Mouse (Mus musculus): ENCODE measurements around the gene AL732309.1. TPM values are rescaled to one million over a fixed set of nuclear protein-coding genes. Genes with fewer than 3 reads are reported as not detected.

The AL732309.1 gene
- polyA plus RNA-seq, 1 experiment, result 12.5 TPM

GRCm38 (mm10) chr2:25217666-25218065 lies 29.0 kb downstream of the AL732309.1 start:
- Histone ChIP-seq H3K27ac (ENCODE audit: insufficient read depth, low read length) (no peak overlapping the region), H3K27me3 (ENCODE audit: control insufficient read depth, insufficient read depth, low read length) (no peaks in the 10 kb centered on the region), H3K4me1 (ENCODE audit: control insufficient read depth, insufficient read depth, low read length) (no peaks in the 10 kb centered on the region), H3K4me3 (replicated peaks; ENCODE audit: insufficient read depth, low read depth, low read length) (no peak overlapping the region)
- 62% methylated on average over 2 of the region's 2 CpGs for WGBS
- TF ChIP-seq POLR2A (IDR thresholded peaks at IDR 0.05; ENCODE audit: borderline replicate concordance, insufficient read depth, low read length), result no peak
- no peak for TF ChIP-seq CTCF (IDR thresholded peaks at IDR 0.05; ENCODE audit: borderline replicate concordance, insufficient read depth, low read depth, low read length)
- DNase-seq, result no peak

- Histone ChIP-seq H3K4me3 (replicated peaks; ENCODE audit: insufficient read depth, low read depth, low read length) (no peak within 1 kb of the TSS), H3K4me1 (ENCODE audit: control insufficient read depth, insufficient read depth, low read length) (0 out of 2 replicates have a peak, but pooled peaks cover 6% of the 10 kb centered on the region), H3K27me3 (ENCODE audit: control insufficient read depth, insufficient read depth, low read length) (no peaks in the 10 kb centered on the region), H3K27ac (ENCODE audit: insufficient read depth, low read length) (no peak within 1 kb of the TSS)
- DNase-seq, result no peak
- TF ChIP-seq POLR2A (IDR thresholded peaks at IDR 0.05; ENCODE audit: borderline replicate concordance, insufficient read depth, low read length) (no peak), CTCF (IDR thresholded peaks at IDR 0.05; ENCODE audit: borderline replicate concordance, insufficient read depth, low read depth, low read length) (no peak)
- WGBS, result 49% methylated on average over 3 of the region's 3 CpGs
Observed at GRCm38 (mm10) chr2:25214444-25214843, 32.2 kb downstream of the AL732309.1 start, which contains the start of gene Stpg3. Gene Stpg3, minus strand, starts transcription at chr2:25214637.

GRCm38 (mm10) chr2:25213266-25213865 lies 33.3 kb downstream of the AL732309.1 start:
- Histone ChIP-seq H3K27ac (ENCODE audit: insufficient read depth, low read length) (no peak overlapping the region), H3K4me3 (replicated peaks; ENCODE audit: insufficient read depth, low read depth, low read length) (no peak overlapping the region), H3K4me1 (ENCODE audit: control insufficient read depth, insufficient read depth, low read length) (0 out of 2 replicates have a peak, but pooled peaks cover 6% of the 10 kb centered on the region), H3K27me3 (ENCODE audit: control insufficient read depth, insufficient read depth, low read length) (no peaks in the 10 kb centered on the region)
- WGBS, result 70% methylated on average over 23 of the region's 23 CpGs
- DNase-seq, result no peak
- TF ChIP-seq POLR2A (IDR thresholded peaks at IDR 0.05; ENCODE audit: borderline replicate concordance, insufficient read depth, low read length) (no peak), CTCF (IDR thresholded peaks at IDR 0.05; ENCODE audit: borderline replicate concordance, insufficient read depth, low read depth, low read length) (no peak)

- WGBS, result under 1% methylated on average over 44 of the region's 44 CpGs
- H3K27ac ChIP-seq (ENCODE audit: insufficient read depth, low read length), result peak within 1 kb of the TSS; percentile 80
- peaks cover 6% of the 10 kb centered on the region; the same call in 1 of the 2 replicates for H3K4me1 ChIP-seq (ENCODE audit: control insufficient read depth, insufficient read depth, low read length)
- peak within 1 kb of the TSS; percentile 90 for H3K4me3 ChIP-seq (replicated peaks; ENCODE audit: insufficient read depth, low read depth, low read length)
- TF ChIP-seq POLR2A (IDR thresholded peaks at IDR 0.05; ENCODE audit: borderline replicate concordance, insufficient read depth, low read length), result peak; percentile 78
- no peak for TF ChIP-seq CTCF (IDR thresholded peaks at IDR 0.05; ENCODE audit: borderline replicate concordance, insufficient read depth, low read depth, low read length)
- no peaks in the 10 kb centered on the region for H3K27me3 ChIP-seq (ENCODE audit: control insufficient read depth, insufficient read depth, low read length)
- peak; percentile 86 to 93 for DNase-seq
Observed at GRCm38 (mm10) chr2:25211121-25211670, 35.5 kb downstream of the AL732309.1 start, which contains the start of gene Nelfb. Gene Nelfb, minus strand, starts transcription at chr2:25211489.

- no peaks in the 10 kb centered on the region for H3K27me3 ChIP-seq (ENCODE audit: control insufficient read depth, insufficient read depth, low read length)
- TF ChIP-seq POLR2A (IDR thresholded peaks at IDR 0.05; ENCODE audit: borderline replicate concordance, insufficient read depth, low read length) (no peak), CTCF (IDR thresholded peaks at IDR 0.05; ENCODE audit: borderline replicate concordance, insufficient read depth, low read depth, low read length) (no peak)
- WGBS, result under 1% methylated on average over 24 of the region's 24 CpGs
- DNase-seq, result no peak
- peak overlapping the region; percentile 80; the same call in 1 of the 2 replicates for H3K27ac ChIP-seq (ENCODE audit: insufficient read depth, low read length)
- peak overlapping the region; percentile 90 for H3K4me3 ChIP-seq (replicated peaks; ENCODE audit: insufficient read depth, low read depth, low read length)
- peaks cover 6% of the 10 kb centered on the region; the same call in 1 of the 2 replicates for H3K4me1 ChIP-seq (ENCODE audit: control insufficient read depth, insufficient read depth, low read length)
Observed at GRCm38 (mm10) chr2:25210686-25211085, 36.0 kb downstream of the AL732309.1 start.

GRCm38 (mm10) chr2:25207593-25207992 lies 39.1 kb downstream of the AL732309.1 start:
- no peak for DNase-seq
- WGBS, result 67% methylated on average over 1 of the region's 1 CpGs
- no peaks in the 10 kb centered on the region for H3K27me3 ChIP-seq (ENCODE audit: control insufficient read depth, insufficient read depth, low read length)
- H3K4me1 ChIP-seq (ENCODE audit: control insufficient read depth, insufficient read depth, low read length), result peaks cover 6% of the 10 kb centered on the region; the same call in 1 of the 2 replicates
- H3K27ac ChIP-seq (ENCODE audit: insufficient read depth, low read length), result no peak overlapping the region
- TF ChIP-seq POLR2A (IDR thresholded peaks at IDR 0.05; ENCODE audit: borderline replicate concordance, insufficient read depth, low read length) (no peak), CTCF (IDR thresholded peaks at IDR 0.05; ENCODE audit: borderline replicate concordance, insufficient read depth, low read depth, low read length) (no peak)
- H3K4me3 ChIP-seq (replicated peaks; ENCODE audit: insufficient read depth, low read depth, low read length), result no peak overlapping the region

GRCm38 (mm10) chr2:25203631-25204214 lies 42.9 kb downstream of the AL732309.1 start:
- no peak overlapping the region for H3K27ac ChIP-seq (ENCODE audit: insufficient read depth, low read length)
- no peak for TF ChIP-seq POLR2A (IDR thresholded peaks at IDR 0.05; ENCODE audit: borderline replicate concordance, insufficient read depth, low read length)
- no peak for TF ChIP-seq CTCF (IDR thresholded peaks at IDR 0.05; ENCODE audit: borderline replicate concordance, insufficient read depth, low read depth, low read length)
- DNase-seq, result no peak
- H3K4me1 ChIP-seq (ENCODE audit: control insufficient read depth, insufficient read depth, low read length), result no peaks in the 10 kb centered on the region; the same call in 1 of the 2 replicates
- 52% methylated on average over 4 of the region's 4 CpGs for WGBS
- no peaks in the 10 kb centered on the region for H3K27me3 ChIP-seq (ENCODE audit: control insufficient read depth, insufficient read depth, low read length)
- H3K4me3 ChIP-seq (replicated peaks; ENCODE audit: insufficient read depth, low read depth, low read length), result no peak overlapping the region

Data from cerebellum, adult 2 months (tissue).